In genomic region chr13:60602416-60603251, GRCm38 (mm10) we compare ENCODE assay signal across 8 mouse cellular contexts. TPM values are rescaled to one million over a fixed set of nuclear protein-coding genes. Genes with fewer than 3 reads are reported as not detected.
DNase-seq lines count a peak whose midpoint lies in the region; ATAC-seq and TF ChIP-seq lines count a peak whose summit lies in the region.

No protein-coding gene starts in this region.

- H3K9ac ChIP-seq in intestine, embryonic 15.5 days = peak overlapping the region; percentile 78
- H3K9ac ChIP-seq in liver, embryonic 12.5 days = peak overlapping the region; percentile 79

- no peaks in the 10 kb centered on the region for H3K9me3 ChIP-seq in intestine, embryonic 15.5 days
- H3K9me3 ChIP-seq in liver, embryonic 12.5 days (replicated peaks) = no peaks in the 10 kb centered on the region

- peak overlapping the region; percentile 69 for H3K4me3 ChIP-seq in left cerebral cortex, adult 2 months
- peak overlapping the region; percentile 82 for H3K4me3 ChIP-seq in intestine, embryonic 15.5 days (replicated peaks)
- peak overlapping the region; percentile 66 for H3K4me3 ChIP-seq in liver, embryonic 12.5 days

- peak overlapping the region; percentile 85 for H3K27ac ChIP-seq in left cerebral cortex, adult 2 months
- H3K27ac ChIP-seq in intestine, embryonic 15.5 days = peak overlapping the region; percentile 70
- peak overlapping the region; percentile 71 for H3K27ac ChIP-seq in liver, embryonic 12.5 days

- TF ChIP-seq CTCF in left cerebral cortex, adult 2 months (IDR thresholded peaks at IDR 0.05) = no peak

- peak; percentile 41 to 43 for DNase-seq in left cerebral cortex, adult 2 months (ENCODE audit: extremely low spot score in 1 of 2, low spot score in 2 of 2)
- DNase-seq in left cerebral cortex, adult 11 months (ENCODE audit: low spot score) = no peak
- DNase-seq in cerebellum, adult 9-10 months = peak; percentile 11
- peak; percentile 37 to 42 for DNase-seq in frontal cortex, postnatal 14 days (ENCODE audit: low spot score in 2 of 2)
- DNase-seq in thymus, postnatal 36 days = peak; percentile 55 to 61

- H3K36me3 ChIP-seq in intestine, embryonic 15.5 days = no peaks in the 10 kb centered on the region
- H3K36me3 ChIP-seq in liver, embryonic 12.5 days = peaks cover 14% of the 10 kb centered on the region; the same call in 1 of the 2 replicates

- intact Hi-C loops in left cerebral cortex, adult 2 months (cut with DNase I) = loop anchor here (2.0 to 10.0 kb wide), 3 partner anchors 26 to 758 kb away; no protein-coding TSS in a partner anchor

- H3K4me1 ChIP-seq in intestine, embryonic 15.5 days (replicated peaks) = no peaks in the 10 kb centered on the region
- H3K4me1 ChIP-seq in liver, embryonic 12.5 days = peaks cover 25% of the 10 kb centered on the region

- peak overlapping the region; percentile 96 for H3K4me2 ChIP-seq in intestine, embryonic 15.5 days (replicated peaks)
- peak overlapping the region; percentile 98 for H3K4me2 ChIP-seq in liver, embryonic 12.5 days

- peak; percentile 62 for ATAC-seq in intestine, embryonic 15.5 days
- peak; percentile 54 for ATAC-seq in liver, embryonic 12.5 days
- peak; percentile 52; the same call in 1 of the 2 replicates for ATAC-seq in monocyte, adult 5-6 weeks (replicated peaks; ENCODE audit: insufficient number of reproducible peaks, low FRiP score, low TSS enrichment, poor library complexity, severe bottlenecking)

- WGBS in intestine, embryonic 15.5 days = 9% methylated on average over 34 of the region's 34 CpGs
- 16% methylated on average over 34 of the region's 34 CpGs for WGBS in liver, embryonic 12.5 days (ENCODE audit: insufficient replicate concordance)

- H3K27me3 ChIP-seq in intestine, embryonic 15.5 days (replicated peaks) = no peaks in the 10 kb centered on the region
- no peaks in the 10 kb centered on the region; the same call in 1 of the 2 replicates for H3K27me3 ChIP-seq in liver, embryonic 12.5 days (replicated peaks)

RNA-seq across cellular contexts. Expression of gene Dapk1, which starts 0.9 kb away (rescaled TPM):
- 100 to 1,000 TPM; 101 to 105 TPM for total RNA-seq in left cerebral cortex, adult 2 months (2021)
- 10.7 and 11.8 TPM in 2 replicates for polyA plus RNA-seq in intestine, embryonic 15.5 days (2015; fragmentation: Nextera tagmentation; extraction: Ambion mirVana)
- polyA plus RNA-seq in liver, embryonic 12.5 days (2016; fragmentation: Nextera tagmentation; extraction: Ambion mirVana) = 8.8 and 9.4 TPM in 2 replicates
- 3.8 to 4.5 TPM (median 4.5 TPM) in 3 replicates for total RNA-seq in monocyte, adult 5-6 weeks (2017)

Comparison
In these comparisons a context has a peak if more than half of its experiments do, and no peak if none do; other contexts are left out.
1. RNA of gene Dapk1, which starts 0.9 kb away (total RNA-seq): 101 to 105 TPM in left cerebral cortex, adult 2 months; 3.8 to 4.5 TPM in monocyte, adult 5-6 weeks; every median in the first group is over 10 times any median in the second.
2. Peak in every context shown above with its lines, with median percentiles within 50 percentile points of each other: H3K27ac ChIP-seq, H3K4me3 ChIP-seq and ATAC-seq.